Mouse (Mus musculus) kidney, adult 8-10 months (tissue): ENCODE results near the gene Dppa5a.
A peak's percentile ranks its signal among the peaks of the same experiment; 100 is the strongest.
"Not testable (repeated sequence)": the region's sequence is repeated elsewhere in the genome, so short reads cannot be mapped to it uniquely, and the experiment has no call there.

Experiments used
- DNase-seq, 2 experiments: peaks; one replicate each; pipeline ENCODE4 v3.0.0; 2022

Dppa5a gene

GRCm38 (mm10) chr9:78367959-78368358 lies at the start of gene Dppa5a:
TSS of gene Dppa5a (minus strand) at chr9:78368177.
- not testable (repeated sequence) for DNase-seq

- no peak for DNase-seq
These were observed 33.6 kb upstream of the Dppa5a start for GRCm38 (mm10) chr9:78401596-78401995.

- no peak for DNase-seq
These were observed 32.6 kb upstream of the Dppa5a start for GRCm38 (mm10) chr9:78400570-78400969.

- no peak for DNase-seq
These were observed 28.5 kb upstream of the Dppa5a start for GRCm38 (mm10) chr9:78396517-78396916.

GRCm38 (mm10) chr9:78395630-78396351 lies 27.8 kb upstream of the Dppa5a start, which contains the start of gene Ddx43:
TSS of gene Ddx43 (plus strand) at chr9:78395777.
- peak; percentile 4 to 8 for DNase-seq

- DNase-seq, result no peak
These were observed 27.3 kb upstream of the Dppa5a start for GRCm38 (mm10) chr9:78395244-78395629.

GRCm38 (mm10) chr9:78394602-78395001 lies 26.6 kb upstream of the Dppa5a start:
- DNase-seq, result no peak

GRCm38 (mm10) chr9:78393741-78394140 lies 25.8 kb upstream of the Dppa5a start:
- DNase-seq, result no peak

GRCm38 (mm10) chr9:78389981-78390380 lies 22.0 kb upstream of the Dppa5a start:
- no peak for DNase-seq

GRCm38 (mm10) chr9:78386947-78387346 lies 19.0 kb upstream of the Dppa5a start:
- no peak for DNase-seq

- DNase-seq, result peak in 1 of 2 experiments; percentile 25
These were observed 17.9 kb upstream of the Dppa5a start for GRCm38 (mm10) chr9:78385893-78386292.

- no peak for DNase-seq
These were observed 10.3 kb upstream of the Dppa5a start, which contains the start of gene Ooep for GRCm38 (mm10) chr9:78378113-78378785. TSS of gene Ooep (minus strand) at chr9:78378725.

GRCm38 (mm10) chr9:78377546-78377945 lies 9.6 kb upstream of the Dppa5a start:
- DNase-seq, result no peak

- no peak for DNase-seq
These were observed 7.5 kb upstream of the Dppa5a start for GRCm38 (mm10) chr9:78375486-78375885.

GRCm38 (mm10) chr9:78374885-78375389 lies 7.0 kb upstream of the Dppa5a start:
- DNase-seq, result no peak

- DNase-seq, result no peak
These were observed 6.4 kb upstream of the Dppa5a start for GRCm38 (mm10) chr9:78374397-78374796.

- DNase-seq, result no peak
These were observed 5.0 kb upstream of the Dppa5a start for GRCm38 (mm10) chr9:78372827-78373504.

- DNase-seq, result no peak
These were observed 3.5 kb upstream of the Dppa5a start for GRCm38 (mm10) chr9:78371441-78371840.

GRCm38 (mm10) chr9:78369786-78370185 lies 1.8 kb upstream of the Dppa5a start:
- no peak for DNase-seq

- DNase-seq, result no peak
These were observed 1.4 kb upstream of the Dppa5a start for GRCm38 (mm10) chr9:78369349-78369748.

GRCm38 (mm10) chr9:78368671-78369293 lies 805 bp upstream of the Dppa5a start:
- no peak for DNase-seq

- DNase-seq, result no peak
These were observed 2.0 kb downstream of the Dppa5a start for GRCm38 (mm10) chr9:78365850-78366544.
